Mouse (Mus musculus) MEL (cell line): ENCODE measurements around the gene 1520401A03Rik. TPM values are rescaled to one million over a fixed set of nuclear protein-coding genes. Genes with fewer than 3 reads are reported as not detected.

ENCODE experiments used
- DNase-seq: peaks from one replicate; pipeline ENCODE4 v3.0.0; 2011; ENCODE audit warnings: low read depth, low spot score
- H3K27ac ChIP-seq: 2 replicates; pipeline ENCODE4 v1.5.1; 2012; ENCODE audit warnings: low read depth, mild to moderate bottlenecking, control low read depth, low read length, moderate library complexity; ENCODE audit not compliant: control insufficient read depth
- H3K27me3 ChIP-seq, 2 experiments: fragments of 150-350 bp in 1 of 2; sonication (generic) in 1 of 2; 2 replicates each; pipeline ENCODE4 v1.6.1; 2012; ENCODE audit warnings: low read length in 2 of 2, mild to moderate bottlenecking in 2 of 2, improper control_type of control experiment in 1 of 2, moderate library complexity in 1 of 2; ENCODE audit not compliant: insufficient read depth in 2 of 2, control insufficient read depth in 1 of 2
- H3K36me3 ChIP-seq, 2 experiments: 2 replicates each; pipeline ENCODE4 v1.6.1; 2012 to 2014; ENCODE audit warnings: low read length in 2 of 2, improper control_type of control experiment in 1 of 2, inconsistent platforms in 1 of 2, mild to moderate bottlenecking in 1 of 2; ENCODE audit not compliant: insufficient read depth in 2 of 2, control insufficient read depth in 1 of 2
- H3K4me1 ChIP-seq, 2 experiments: fragments of 150-350 bp in 1 of 2; sonication (generic) in 1 of 2; 2 replicates each; pipeline ENCODE4 v1.6.1; 2012; ENCODE audit warnings: low read length in 2 of 2, improper control_type of control experiment in 1 of 2, mild to moderate bottlenecking in 1 of 2; ENCODE audit not compliant: insufficient read depth in 2 of 2, control insufficient read depth in 1 of 2
- H3K4me3 ChIP-seq, 2 experiments: fragments of 150-350 bp in 1 of 2; sonication (generic) in 1 of 2; 2 replicates each; pipeline ENCODE4 v1.5.1; 2012; ENCODE audit warnings: low read depth in 2 of 2, low read length in 2 of 2, mild to moderate bottlenecking in 2 of 2, moderate library complexity in 2 of 2, control low read depth in 1 of 2, improper control_type of control experiment in 1 of 2; ENCODE audit not compliant: control insufficient read depth in 1 of 2, insufficient read depth in 1 of 2
- H3K79me2 ChIP-seq: 2 replicates; pipeline ENCODE4 v1.6.1; 2012; ENCODE audit warnings: mild to moderate bottlenecking, low read length, moderate library complexity; ENCODE audit not compliant: control insufficient read depth, poor library complexity, insufficient read depth
- H3K9ac ChIP-seq: 2 replicates; pipeline ENCODE4 v1.6.1; 2012; ENCODE audit warnings: low read depth, mild to moderate bottlenecking, control low read depth, low read length, moderate library complexity; ENCODE audit not compliant: control insufficient read depth, poor library complexity, severe bottlenecking
- H3K9me3 ChIP-seq: fragments of 150-350 bp; sonication (generic); replicated peaks from 2 replicates; pipeline ENCODE4 v1.6.1; 2012; ENCODE audit warnings: mild to moderate bottlenecking, low read length, improper control_type of control experiment, moderate library complexity; ENCODE audit not compliant: insufficient read depth
- CHD2 ChIP-seq: IDR thresholded peaks from 2 replicates; pipeline ENCODE4 v1.6.1; 2011; ENCODE audit warnings: low read length, improper control_type of control experiment
- E2F4 ChIP-seq: IDR thresholded peaks from 2 replicates; pipeline ENCODE4 v1.6.1; 2011; ENCODE audit warnings: low read depth, low read length, improper control_type of control experiment, borderline replicate concordance
- ELF1 ChIP-seq: IDR thresholded peaks from 2 replicates; pipeline ENCODE4 v1.6.1; 2014; ENCODE audit warnings: low read depth, mild to moderate bottlenecking, inconsistent platforms, low read length, improper control_type of control experiment, moderate library complexity
- EP300 ChIP-seq, 2 experiments: IDR thresholded peaks; 2 replicates each; pipeline ENCODE4 v1.6.1; 2011; ENCODE audit warnings: improper control_type of control experiment in 2 of 2, low read length in 2 of 2, low read depth in 1 of 2, mild to moderate bottlenecking in 1 of 2
- ETS1 ChIP-seq: IDR thresholded peaks from 2 replicates; pipeline ENCODE4 v1.6.1; 2012; ENCODE audit warnings: low read depth, mild to moderate bottlenecking, inconsistent platforms, low read length, improper control_type of control experiment, moderate library complexity
- GATA1 ChIP-seq: IDR thresholded peaks from 2 replicates; pipeline ENCODE4 v1.6.1; 2011; ENCODE audit warnings: low read depth, low read length, improper control_type of control experiment
- JUND ChIP-seq: IDR thresholded peaks from 2 replicates; pipeline ENCODE4 v1.6.1; 2011; ENCODE audit warnings: low read depth, mild to moderate bottlenecking, improper control_type of control experiment, low read length
- MEF2A ChIP-seq: IDR thresholded peaks from 2 replicates; pipeline ENCODE4 v1.6.1; 2014; ENCODE audit warnings: low read depth, mild to moderate bottlenecking, inconsistent platforms, low read length, improper control_type of control experiment; ENCODE audit not compliant: poor library complexity, insufficient replicate concordance, severe bottlenecking; ENCODE audit errors: extremely low read depth
- MYB ChIP-seq: IDR thresholded peaks from 2 replicates; pipeline ENCODE4 v1.6.1; 2011; ENCODE audit warnings: mild to moderate bottlenecking, low read depth, low read length, improper control_type of control experiment
- NRF1 ChIP-seq: IDR thresholded peaks from 2 replicates; pipeline ENCODE4 v1.6.1; 2014; ENCODE audit warnings: low read depth, mild to moderate bottlenecking, inconsistent platforms, low read length, improper control_type of control experiment, moderate library complexity; ENCODE audit not compliant: poor library complexity, insufficient read depth, severe bottlenecking
- POLR2AphosphoS2 ChIP-seq: IDR thresholded peaks from 2 replicates; pipeline ENCODE4 v1.6.1; 2011; ENCODE audit warnings: low read length, improper control_type of control experiment
- RAD21 ChIP-seq: IDR thresholded peaks from 2 replicates; pipeline ENCODE4 v1.6.1; 2011; ENCODE audit warnings: mild to moderate bottlenecking, low read depth, low read length, improper control_type of control experiment
- RCOR1 ChIP-seq: IDR thresholded peaks from 2 replicates; pipeline ENCODE4 v1.6.1; 2012; ENCODE audit warnings: low read depth, mild to moderate bottlenecking, inconsistent platforms, low read length, improper control_type of control experiment
- TBP ChIP-seq: IDR thresholded peaks from 2 replicates; pipeline ENCODE4 v1.8.0; 2011; ENCODE audit warnings: low read depth, low read length, improper control_type of control experiment
- TCF12 ChIP-seq: IDR thresholded peaks from 2 replicates; pipeline ENCODE4 v1.6.1; 2014; ENCODE audit warnings: low read depth, mild to moderate bottlenecking, inconsistent platforms, low read length, improper control_type of control experiment, moderate library complexity
- UBTF ChIP-seq: IDR thresholded peaks from 2 replicates; pipeline ENCODE4 v1.6.1; 2012; ENCODE audit warnings: low read depth, mild to moderate bottlenecking, inconsistent platforms, low read length, improper control_type of control experiment, moderate library complexity, borderline replicate concordance; ENCODE audit not compliant: insufficient read depth
- USF1 ChIP-seq: IDR thresholded peaks from 2 replicates; pipeline ENCODE4 v1.6.1; 2014; ENCODE audit warnings: low read depth, mild to moderate bottlenecking, inconsistent platforms, low read length, improper control_type of control experiment, moderate library complexity
- ZMIZ1 ChIP-seq: IDR thresholded peaks from 2 replicates; pipeline ENCODE4 v1.6.1; 2012; ENCODE audit warnings: low read depth, mild to moderate bottlenecking, inconsistent platforms, low read length, improper control_type of control experiment, moderate library complexity
- ZNF384 ChIP-seq: IDR thresholded peaks from 2 replicates; pipeline ENCODE4 v1.6.1; 2012; ENCODE audit warnings: low read depth, mild to moderate bottlenecking, inconsistent platforms, low read length, improper control_type of control experiment
- polyA plus RNA-seq, 2 experiments: library from polyadenylated mRNA; stranded (reverse) in 1 of 2; unstranded in 1 of 2; fragments of >175 nt in 1 of 2; fragments of >200 nt in 1 of 2; gene quantifications; 2 replicates each; pipeline versions ENCODE4 v1.2.1 to v1.2.4; 2012; ENCODE audit warnings: low replicate concordance in 2 of 2, low read depth in 1 of 2; ENCODE audit not compliant: insufficient read length in 2 of 2, insufficient read depth in 1 of 2, missing spikeins in 1 of 2
- total RNA-seq: library from RNA; depleted of rRNA; stranded (reverse); fragments of 300-350 nt; gene quantifications from 2 replicates; pipeline ENCODE4 v1.2.3, GENCODE M21; 2012

The 1520401A03Rik gene
- total and polyA plus RNA-seq, 3 experiments = not detected

DNA sequence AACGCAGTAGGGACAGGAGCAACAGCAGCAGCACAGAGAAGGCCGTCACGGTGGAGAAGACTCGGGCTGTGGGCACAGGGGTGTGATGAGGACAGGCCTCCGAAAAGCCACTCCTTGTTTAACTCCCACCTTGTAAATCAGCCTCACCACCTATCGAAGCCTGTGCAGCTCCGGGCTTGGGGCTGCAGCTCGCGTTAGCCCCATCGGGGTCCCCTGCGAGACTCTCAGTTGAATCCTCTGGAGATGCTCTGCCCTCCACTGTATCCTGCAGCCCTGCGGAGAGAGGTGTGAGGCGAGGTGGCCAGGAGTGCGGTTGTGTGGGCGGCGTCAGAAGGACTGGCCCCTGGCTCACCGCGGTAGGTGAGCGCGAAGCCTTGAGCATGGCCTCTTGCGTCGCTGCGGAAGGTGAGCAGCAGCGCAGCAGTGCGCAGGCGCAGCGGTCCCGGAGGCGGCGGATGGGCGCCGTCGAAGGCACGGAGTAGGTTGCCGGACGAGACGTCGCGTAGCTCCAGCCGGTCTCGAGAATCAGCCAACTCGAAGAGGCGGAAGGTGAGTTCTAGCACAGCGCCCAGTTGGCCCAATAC lies 19.7 kb upstream of the 1520401A03Rik start:
- Histone ChIP-seq H3K9ac (no peak overlapping the region), H3K79me2 (no peaks in the 10 kb centered on the region; the same call in 1 of the 2 replicates), H3K27ac (no peak overlapping the region), H3K4me1 (peaks cover 4 to 15% of the 10 kb centered on the region in 2 experiments; a peak in 3 of 4 replicates), H3K36me3 (peaks cover 0 to 4% of the 10 kb centered on the region in 2 experiments; a peak in 2 of 4 replicates), H3K9me3 (no peaks in the 10 kb centered on the region)
- DNase-seq = no peak
- no peak for TF ChIP-seq GATA1
- no peak for TF ChIP-seq RAD21
- TF ChIP-seq TBP = no peak
- no peak for TF ChIP-seq USF1
- no peak for TF ChIP-seq EP300 (IDR thresholded peaks at IDR 0.05; ENCODE audit: low read depth in 1 of 2, low read length in 2 of 2)
- TF ChIP-seq ZNF384 = no peak
- no peak for TF ChIP-seq POLR2AphosphoS2
- TF ChIP-seq, all 39 proteins: peak for 0
- H3K27me3 ChIP-seq = no peaks in the 10 kb centered on the region
- no peak overlapping the region for H3K4me3 ChIP-seq

DNA sequence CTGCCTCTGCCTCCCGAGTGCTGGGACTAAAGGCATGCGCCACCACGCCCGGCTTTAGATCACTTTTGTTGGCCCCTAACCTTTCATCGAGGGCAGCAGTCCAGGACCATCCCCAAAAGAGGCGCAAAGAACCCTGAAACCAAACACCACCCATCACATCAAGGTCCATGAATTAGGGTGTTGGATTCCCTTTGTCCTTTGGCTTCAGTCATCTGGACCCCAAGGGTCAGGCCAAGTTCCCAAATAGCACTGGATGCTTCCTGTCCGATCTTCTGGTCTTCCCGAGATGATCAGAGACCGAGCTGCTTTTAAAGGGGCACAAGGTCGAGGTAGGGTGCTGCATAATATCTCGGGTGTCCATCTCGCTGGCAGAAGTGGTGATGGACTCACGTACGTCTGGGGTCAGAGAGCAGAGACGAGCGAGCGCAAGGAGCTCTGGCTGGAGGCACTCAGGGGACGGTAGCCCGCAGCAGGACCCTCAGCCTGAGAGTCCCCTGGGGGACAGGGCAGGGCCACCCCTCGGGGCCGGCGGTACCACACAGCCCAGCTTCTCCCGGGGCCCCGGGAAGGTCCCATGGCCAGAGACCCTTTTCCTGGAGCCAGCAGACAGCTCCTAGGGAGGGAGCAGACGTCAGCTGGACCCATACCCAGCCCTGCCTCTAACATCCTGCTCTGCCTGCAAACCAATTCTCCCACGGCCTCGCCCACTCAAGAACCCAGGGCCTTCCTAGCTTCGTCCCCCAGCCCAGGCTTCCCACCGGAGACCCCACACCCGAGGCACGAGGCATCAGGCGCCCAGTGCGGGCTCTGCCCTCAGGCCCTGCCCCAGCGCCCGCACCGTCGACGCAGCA lies 19.0 kb upstream of the 1520401A03Rik start:
- peaks cover 1 to 10% of the 10 kb centered on the region in 2 experiments; a peak in 2 of 4 replicates for H3K4me1 ChIP-seq
- H3K27me3 ChIP-seq = no peaks in the 10 kb centered on the region

More for the DNA sequence above, 19.0 kb upstream of the 1520401A03Rik start:
- Histone ChIP-seq H3K27ac (no peak overlapping the region), H3K36me3 (peaks cover 0 to 2% of the 10 kb centered on the region in 2 experiments; a peak in 2 of 4 replicates), H3K79me2 (no peaks in the 10 kb centered on the region; the same call in 1 of the 2 replicates), H3K9ac (no peak overlapping the region), H3K9me3 (no peaks in the 10 kb centered on the region), H3K4me3 (no peak overlapping the region)
- TF ChIP-seq GATA1 (no peak), JUND (no peak), ZNF384 (no peak), ZMIZ1 (no peak), EP300 (IDR thresholded peaks at IDR 0.05; ENCODE audit: low read depth in 1 of 2, low read length in 2 of 2) (no peak), E2F4 (no peak), MYB (no peak), MEF2A (no peak), UBTF (no peak), USF1 (no peak), NRF1 (no peak), ELF1 (no peak), TCF12 (no peak), TBP (no peak), CHD2 (no peak), RCOR1 (no peak), ETS1 (no peak)
- DNase-seq = no peak
